Mouse (Mus musculus) MEL-GATA-1-ER (cell line): ENCODE results near the gene Tbl3.
"Not testable (repeated sequence)": the region's sequence is repeated elsewhere in the genome, so short reads cannot be mapped to it uniquely, and the experiment has no call there.

Source experiments
- DNase-seq: peaks from one replicate; pipeline ENCODE4 v3.0.0-alpha.2; 2012; ENCODE audit warnings: low read depth; ENCODE audit errors: extremely low read depth

Gene Tbl3

GRCm38 (mm10) chr17:24697985-24698384, 9.5 kb downstream of the Tbl3 start:
- no peak for DNase-seq

GRCm38 (mm10) chr17:24696011-24696697, 11.3 kb downstream of the Tbl3 start, which contains the start of the genes Gfer and Noxo1:
TSS of gene Gfer (minus strand) at chr17:24696156.
TSS of gene Noxo1 (plus strand) at chr17:24696234.
- DNase-seq, result peak; percentile 33

GRCm38 (mm10) chr17:24695326-24696010, 12.0 kb downstream of the Tbl3 start:
- DNase-seq, result no peak

- peak; percentile 33 for DNase-seq
Observed at GRCm38 (mm10) chr17:24692385-24692784, 15.1 kb downstream of the Tbl3 start.

- no peak for DNase-seq
Observed at GRCm38 (mm10) chr17:24689251-24690081, 18.0 kb downstream of the Tbl3 start, which contains the start of gene Syngr3. TSS of gene Syngr3 (minus strand) at chr17:24689955.

- no peak for DNase-seq
Observed at GRCm38 (mm10) chr17:24687599-24687998, 19.9 kb downstream of the Tbl3 start.

- peak; percentile 76 for DNase-seq
Observed at GRCm38 (mm10) chr17:24687146-24687595, 20.3 kb downstream of the Tbl3 start.

- DNase-seq, result peak; percentile 36
Observed at GRCm38 (mm10) chr17:24686514-24686913, 20.9 kb downstream of the Tbl3 start.

- no peak for DNase-seq
Observed at GRCm38 (mm10) chr17:24677500-24678080, 29.9 kb downstream of the Tbl3 start.

GRCm38 (mm10) chr17:24676877-24677276, 30.6 kb downstream of the Tbl3 start:
- DNase-seq, result no peak

- peak; percentile 56 for DNase-seq
Observed at GRCm38 (mm10) chr17:24676187-24676586, 31.3 kb downstream of the Tbl3 start.

- DNase-seq, result no peak
Observed at GRCm38 (mm10) chr17:24674277-24674676, 33.2 kb downstream of the Tbl3 start.

- DNase-seq, result no peak
Observed at GRCm38 (mm10) chr17:24672141-24672540, 35.3 kb downstream of the Tbl3 start.

- DNase-seq, result no peak
Observed at GRCm38 (mm10) chr17:24671346-24671745, 36.1 kb downstream of the Tbl3 start.

GRCm38 (mm10) chr17:24670246-24670844, 37.1 kb downstream of the Tbl3 start:
- no peak for DNase-seq

- DNase-seq, result peak; percentile 83
Observed at GRCm38 (mm10) chr17:24669545-24670245, 37.8 kb downstream of the Tbl3 start, which contains the start of gene Zfp598. TSS of gene Zfp598 (plus strand) at chr17:24669687.

- not testable (repeated sequence) for DNase-seq
Observed at GRCm38 (mm10) chr17:24669214-24669544, 38.3 kb downstream of the Tbl3 start.

GRCm38 (mm10) chr17:24667416-24667815, 40.0 kb downstream of the Tbl3 start:
- DNase-seq, result peak; percentile 53

GRCm38 (mm10) chr17:24667011-24667410, 40.4 kb downstream of the Tbl3 start:
- DNase-seq, result not testable (repeated sequence)
